Mouse (Mus musculus) stomach, postnatal 0 days (tissue): ENCODE results near the gene Acat2.

Source experiments
- CTCF ChIP-seq: IDR thresholded peaks from 2 replicates; pipeline ENCODE4 v1.5.1; 2016; ENCODE audit warnings: antibody characterized with exemption, low read depth, mild to moderate bottlenecking, moderate library complexity
- EP300 ChIP-seq: optimal IDR thresholded peaks from 2 replicates; pipeline ENCODE3; 2016; ENCODE audit warnings: antibody characterized with exemption

GRCm38 (mm10) chr17:12942459-12943162 lies 17.9 kb downstream of the Acat2 start:
- TF ChIP-seq EP300 (no peak), CTCF (no peak)
